Mouse (Mus musculus) heart, postnatal 0 days (tissue): ENCODE results near the gene Rcn3. TPM values are rescaled to one million over a fixed set of nuclear protein-coding genes. Genes with fewer than 3 reads are reported as not detected.

Experiments used
- ATAC-seq: fragments of 200-750 bp; cut with Nextera tagmentation; 2 replicates; pipeline ENCODE4 v1.8.0; 2017; ENCODE audit warnings: low read depth, moderate number of reproducible peaks, moderate library complexity; ENCODE audit not compliant: insufficient read depth
- DNase-seq: peaks from one replicate; pipeline ENCODE4 v3.0.0-alpha.2; 2016; ENCODE audit warnings: low spot score
- H3K27ac ChIP-seq: fragments of 300-500 bp; sonication (generic); 2 replicates; pipeline ENCODE4 v1.5.1; 2014; ENCODE audit warnings: low read depth, mild to moderate bottlenecking
- H3K27me3 ChIP-seq: fragments of 300-500 bp; sonication (generic); 2 replicates; pipeline ENCODE4 v1.6.1; 2014; ENCODE audit warnings: low read length, mixed read lengths; ENCODE audit not compliant: control insufficient read depth, insufficient read depth
- H3K36me3 ChIP-seq: fragments of 300-500 bp; sonication (generic); replicated peaks from 2 replicates; pipeline ENCODE4 v1.6.1; 2014; ENCODE audit warnings: low read length, mixed read lengths; ENCODE audit not compliant: control insufficient read depth, insufficient read depth
- H3K4me1 ChIP-seq: fragments of 300-500 bp; sonication (generic); 2 replicates; pipeline ENCODE4 v1.6.1; 2014; ENCODE audit warnings: antibody characterized with exemption; ENCODE audit not compliant: control insufficient read depth, insufficient read depth
- H3K4me2 ChIP-seq: fragments of 300-500 bp; sonication (generic); 2 replicates; pipeline ENCODE4 v1.6.1; 2014; ENCODE audit warnings: low read depth, mild to moderate bottlenecking, low read length, moderate library complexity
- H3K4me3 ChIP-seq: fragments of 300-500 bp; sonication (generic); 2 replicates; pipeline ENCODE4 v1.5.1; 2014; ENCODE audit warnings: low read depth, low read length
- H3K9ac ChIP-seq: fragments of 300-500 bp; sonication (generic); replicated peaks from 2 replicates; pipeline ENCODE4 v1.6.1; 2014; ENCODE audit warnings: low read depth, low read length, mixed read lengths
- H3K9me3 ChIP-seq: fragments of 300-500 bp; sonication (generic); replicated peaks from 2 replicates; pipeline ENCODE4 v1.6.1; 2016; ENCODE audit warnings: low read length; ENCODE audit not compliant: control insufficient read depth
- CTCF ChIP-seq: IDR thresholded peaks from 2 replicates; pipeline ENCODE4 v1.5.1; 2016; ENCODE audit warnings: antibody characterized with exemption, control low read depth, low read depth
- EP300 ChIP-seq: IDR thresholded peaks from 2 replicates; pipeline ENCODE4 v1.6.1; 2016; ENCODE audit warnings: antibody characterized with exemption, low read depth
- whole genome bisulfite sequencing: fragments of 180-500 bp; shearing (Covaris S2); extraction: QIAGEN DNeasy Blood & Tissue Kit; methylation state at CpG from one replicate; pipeline ENCODE4 v1.1.7; 2014; 5-methylcytosine and 5-hydroxymethylcytosine counted together
- polyA plus RNA-seq: library from polyadenylated mRNA; unstranded; fragments of >200 nt; fragmentation: Nextera tagmentation; extraction: Ambion mirVana; gene quantifications from 2 replicates; pipeline ENCODE4 v1.2.1, GENCODE M21; 2015
- total RNA-seq: library from RNA; depleted of rRNA; stranded (reverse); fragments of >200 nt; gene quantifications from 2 replicates; pipeline ENCODE4 v1.2.3, GENCODE M21; 2014; ENCODE audit warnings: low replicate concordance

Gene Rcn3
- total and polyA plus RNA-seq, 2 experiments from 2014 or later, result 100 to 125 TPM

DNA sequence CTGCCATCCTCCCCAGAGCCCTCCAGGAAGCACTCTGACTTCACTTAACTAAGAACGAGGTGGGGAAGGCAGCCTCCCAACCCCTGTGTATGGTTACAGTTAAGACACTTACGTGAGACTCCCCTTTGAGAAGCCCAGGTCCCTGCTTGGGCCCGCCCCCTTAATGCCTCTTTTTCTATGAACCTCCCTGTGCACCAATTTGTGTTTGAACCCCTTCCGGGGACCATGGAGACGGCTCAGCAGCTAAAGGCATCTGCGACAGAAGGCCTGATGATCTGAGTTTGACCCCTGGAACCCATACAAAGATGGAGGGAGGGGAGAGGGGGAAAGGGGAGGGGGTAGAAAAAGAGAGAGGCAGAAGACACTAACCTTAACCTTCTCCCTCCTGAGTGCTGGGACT is 14.4 kb upstream of the Rcn3 start:
- Histone ChIP-seq H3K9ac (no peak overlapping the region), H3K4me2 (no peak overlapping the region), H3K9me3 (no peaks in the 10 kb centered on the region), H3K4me1 (peaks cover 17% of the 10 kb centered on the region), H3K27ac (no peak overlapping the region), H3K36me3 (no peaks in the 10 kb centered on the region), H3K27me3 (no peaks in the 10 kb centered on the region), H3K4me3 (no peak overlapping the region)
- no peak for DNase-seq
- TF ChIP-seq EP300 (no peak), CTCF (no peak)
- 75% methylated on average over 6 of the region's 6 CpGs for WGBS
- ATAC-seq, result no peak

DNA sequence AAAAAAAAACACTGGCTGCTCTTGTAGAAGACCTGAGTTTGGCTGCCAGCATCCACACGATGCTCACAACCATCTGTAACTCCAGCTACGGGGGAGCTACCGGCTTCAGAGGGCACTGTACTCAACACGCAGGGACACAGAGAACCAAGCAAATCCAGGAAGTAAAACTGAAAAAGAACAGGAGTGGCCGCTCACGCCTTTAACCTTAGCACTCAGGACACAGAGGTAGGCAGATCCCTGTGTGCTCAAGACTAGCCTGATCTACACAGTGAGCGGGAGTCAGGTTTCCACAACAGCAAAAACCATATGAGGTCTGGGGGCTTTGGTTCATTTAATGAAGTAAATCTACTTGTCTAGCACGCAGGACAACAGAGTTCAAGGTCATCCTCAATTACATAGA is 13.5 kb upstream of the Rcn3 start:
- ATAC-seq (no peak), DNase-seq (no peak)
- H3K36me3 ChIP-seq, result no peaks in the 10 kb centered on the region; the same call in 1 of the 2 replicates
- H3K27me3 ChIP-seq, result no peaks in the 10 kb centered on the region
- WGBS, result 79% methylated on average over 8 of the region's 8 CpGs
- TF ChIP-seq CTCF (no peak), EP300 (no peak)
- no peak overlapping the region for H3K27ac ChIP-seq
- no peak overlapping the region for H3K4me3 ChIP-seq
- no peaks in the 10 kb centered on the region for H3K9me3 ChIP-seq
- H3K4me2 ChIP-seq, result no peak overlapping the region
- no peak overlapping the region for H3K9ac ChIP-seq
- peaks cover 17% of the 10 kb centered on the region for H3K4me1 ChIP-seq

DNA sequence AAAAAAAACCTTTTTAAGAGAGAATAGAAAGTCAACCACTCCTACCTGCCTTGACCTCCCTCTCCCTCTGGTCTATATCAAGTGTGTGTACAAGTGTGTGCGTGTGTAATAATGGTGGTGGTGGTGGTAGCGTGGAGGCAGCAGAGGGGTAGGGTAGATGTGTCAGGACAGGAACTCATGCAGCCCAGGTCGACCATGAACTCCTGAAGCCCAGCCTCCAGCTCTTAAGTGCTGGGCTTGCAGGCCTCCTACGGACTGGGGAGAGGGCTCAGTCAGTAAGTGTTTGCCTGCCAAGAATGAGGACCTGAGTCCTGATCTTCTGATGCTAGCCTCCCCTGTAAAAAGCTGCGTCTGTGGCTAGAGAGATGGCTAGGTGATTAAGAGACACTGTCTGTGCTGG is 12.9 kb upstream of the Rcn3 start:
- DNase-seq (no peak), ATAC-seq (no peak)
- H3K4me2 ChIP-seq, result no peak overlapping the region
- no peak overlapping the region for H3K4me3 ChIP-seq
- H3K27ac ChIP-seq, result no peak overlapping the region
- TF ChIP-seq EP300 (no peak), CTCF (no peak)
- H3K9ac ChIP-seq, result no peak overlapping the region
- WGBS, result 75% methylated on average over 5 of the region's 5 CpGs
- peaks cover 17% of the 10 kb centered on the region for H3K4me1 ChIP-seq
- H3K36me3 ChIP-seq, result no peaks in the 10 kb centered on the region; the same call in 1 of the 2 replicates
- H3K27me3 ChIP-seq, result no peaks in the 10 kb centered on the region
- H3K9me3 ChIP-seq, result no peaks in the 10 kb centered on the region

DNA sequence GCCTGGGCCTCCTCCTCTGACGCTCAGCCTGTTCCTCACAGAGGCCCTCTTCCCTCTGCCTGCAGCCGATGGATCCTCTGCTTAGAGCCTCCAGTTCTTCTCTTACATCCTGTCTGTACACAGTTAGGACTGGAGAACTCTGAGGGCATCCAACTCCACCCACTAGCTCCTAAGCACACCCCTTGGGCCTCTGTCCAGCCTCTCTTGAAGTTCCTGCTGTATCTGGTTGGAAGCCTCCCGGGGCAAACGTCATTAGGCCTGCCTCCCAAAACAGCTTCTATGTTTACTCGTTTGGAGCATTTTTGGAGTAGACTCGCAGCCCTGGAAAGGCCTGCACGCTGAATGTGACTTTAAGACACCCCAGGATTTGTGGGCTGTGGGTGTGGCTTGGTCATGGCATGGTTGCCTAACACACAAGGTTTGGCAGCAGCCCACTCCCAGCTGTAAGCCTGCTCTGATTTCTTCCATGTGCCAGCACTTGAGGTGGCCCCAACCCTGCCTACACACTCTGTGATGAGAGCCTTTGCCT is 11.7 kb upstream of the Rcn3 start, which contains the start of gene Fcgrt:
Gene Fcgrt, minus strand, starts transcription at position 200 of the 529 bp plus-strand sequence.
- Histone ChIP-seq H3K4me1 (peaks cover 17% of the 10 kb centered on the region), H3K4me2 (peak within 1 kb of the TSS; percentile 62), H3K9me3 (no peaks in the 10 kb centered on the region), H3K27me3 (no peaks in the 10 kb centered on the region), H3K27ac (peak within 1 kb of the TSS; percentile 86), H3K36me3 (peaks cover 4% of the 10 kb centered on the region; the same call in 1 of the 2 replicates), H3K4me3 (peak within 1 kb of the TSS; percentile 46), H3K9ac (peak within 1 kb of the TSS; percentile 68)
- peak; percentile 99 for DNase-seq
- TF ChIP-seq CTCF, result no peak
- TF ChIP-seq EP300, result no peak
- ATAC-seq, result peak; percentile 99
- 13% methylated on average over 7 of the region's 7 CpGs for WGBS

DNA sequence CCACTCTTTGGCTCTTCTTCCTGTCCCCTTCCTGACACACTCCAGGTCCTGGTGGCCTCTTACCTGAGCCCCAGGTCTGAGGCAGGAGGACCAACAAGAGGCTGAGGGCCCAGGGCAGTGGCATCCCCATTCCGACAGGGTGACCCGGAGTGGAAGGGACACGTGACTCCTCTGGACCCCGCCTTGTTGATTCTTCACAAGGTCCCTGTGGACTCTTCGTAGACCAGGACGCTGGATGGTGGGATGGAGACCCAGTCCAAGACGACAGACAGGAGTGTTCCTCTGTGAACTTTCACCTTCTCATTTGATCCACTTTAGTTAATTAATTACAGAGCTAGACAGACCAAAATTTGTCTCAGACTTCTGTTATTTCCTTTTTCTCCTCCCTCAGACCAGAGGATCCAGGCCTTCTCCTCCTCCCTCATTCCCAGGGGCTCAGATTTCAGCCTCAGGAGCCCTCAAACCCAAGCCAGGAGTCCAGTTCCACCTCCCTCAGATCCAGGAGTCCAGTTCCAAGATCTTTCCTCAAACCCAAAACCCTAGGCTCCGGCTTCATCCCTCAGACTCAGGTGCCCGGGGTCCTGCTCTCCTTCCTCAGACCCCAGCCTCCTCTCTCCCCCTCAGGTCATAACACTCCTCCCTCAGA is 11.0 kb upstream of the Rcn3 start:
- H3K4me1 ChIP-seq, result peaks cover 17% of the 10 kb centered on the region
- peak overlapping the region; percentile 62 for H3K4me2 ChIP-seq
- H3K36me3 ChIP-seq, result peaks cover 6% of the 10 kb centered on the region; the same call in 1 of the 2 replicates
- H3K27ac ChIP-seq, result peak overlapping the region; percentile 86
- H3K9me3 ChIP-seq, result no peaks in the 10 kb centered on the region
- WGBS, result 65% methylated on average over 9 of the region's 9 CpGs
- peak overlapping the region; percentile 68 for H3K9ac ChIP-seq
- DNase-seq, result no peak
- no peaks in the 10 kb centered on the region for H3K27me3 ChIP-seq
- TF ChIP-seq CTCF (no peak), EP300 (no peak)
- ATAC-seq, result no peak
- H3K4me3 ChIP-seq, result peak overlapping the region; percentile 46

DNA sequence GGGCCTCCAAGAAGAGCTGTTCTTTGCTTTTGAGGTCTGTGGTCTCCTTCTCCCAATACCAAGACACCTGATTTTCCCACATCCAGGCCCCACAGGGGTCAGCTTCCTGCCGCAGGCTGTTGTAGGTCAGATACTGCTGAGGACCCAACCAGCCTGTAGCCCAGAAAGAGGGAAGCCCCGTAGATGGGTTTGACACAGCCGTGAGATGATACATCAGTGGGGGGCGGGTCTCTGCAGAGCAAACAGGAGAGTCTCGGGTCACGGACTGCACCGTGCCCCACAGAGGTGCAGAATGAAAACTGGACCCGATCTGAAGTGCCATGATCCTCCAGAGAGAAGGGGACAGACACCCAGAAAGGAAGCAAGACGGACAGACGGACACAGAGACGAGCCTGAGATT is 10.4 kb upstream of the Rcn3 start:
- DNase-seq (no peak), ATAC-seq (no peak)
- Histone ChIP-seq H3K9ac (peak overlapping the region; percentile 68), H3K9me3 (no peaks in the 10 kb centered on the region), H3K4me2 (peak overlapping the region; percentile 62), H3K4me3 (peak overlapping the region; percentile 46), H3K27ac (no peak overlapping the region), H3K4me1 (peaks cover 17% of the 10 kb centered on the region), H3K27me3 (no peaks in the 10 kb centered on the region), H3K36me3 (peaks cover 8% of the 10 kb centered on the region; the same call in 1 of the 2 replicates)
- TF ChIP-seq CTCF (no peak), EP300 (no peak)
- WGBS, result 77% methylated on average over 11 of the region's 11 CpGs
